Mouse (Mus musculus): Measurements from ENCODE around the gene 5730480H06Rik.
A peak's percentile ranks its signal among the peaks of the same experiment; 100 is the strongest.

5730480H06Rik gene

GRCm38 (mm10) chr5:48327652-48328051 is at the start of gene 5730480H06Rik:
TSS of gene 5730480H06Rik (plus strand) at chr5:48327952.
- no peak for DNase-seq (ENCODE audit: low read depth)

- no peak for DNase-seq (ENCODE audit: low read depth)
Measured at GRCm38 (mm10) chr5:48301186-48301585, 26.6 kb upstream of the 5730480H06Rik start.

- peak; percentile 92 for DNase-seq (ENCODE audit: low read depth)
Measured at GRCm38 (mm10) chr5:48315057-48315602, 12.6 kb upstream of the 5730480H06Rik start.

- DNase-seq (ENCODE audit: low read depth): no peak
Measured at GRCm38 (mm10) chr5:48320597-48320996, 7.2 kb upstream of the 5730480H06Rik start.

- no peak for DNase-seq (ENCODE audit: low read depth)
Measured at GRCm38 (mm10) chr5:48326221-48326620, 1.5 kb upstream of the 5730480H06Rik start.

GRCm38 (mm10) chr5:48329751-48330150 is 2.0 kb downstream of the 5730480H06Rik start:
- DNase-seq (ENCODE audit: low read depth): no peak

- DNase-seq (ENCODE audit: low read depth): no peak
Measured at GRCm38 (mm10) chr5:48330817-48331216, 3.1 kb downstream of the 5730480H06Rik start.

- DNase-seq (ENCODE audit: low read depth): peak; percentile 99
Measured at GRCm38 (mm10) chr5:48331441-48331840, 3.7 kb downstream of the 5730480H06Rik start.

- DNase-seq (ENCODE audit: low read depth): no peak
Measured at GRCm38 (mm10) chr5:48333407-48333806, 5.7 kb downstream of the 5730480H06Rik start.

- DNase-seq (ENCODE audit: low read depth): no peak
Measured at GRCm38 (mm10) chr5:48333884-48334513, 6.2 kb downstream of the 5730480H06Rik start.

GRCm38 (mm10) chr5:48340808-48341433 is 13.2 kb downstream of the 5730480H06Rik start:
- no peak for DNase-seq (ENCODE audit: low read depth)

- peak; percentile 81 for DNase-seq (ENCODE audit: low read depth)
Measured at GRCm38 (mm10) chr5:48345095-48345982, 17.6 kb downstream of the 5730480H06Rik start.

GRCm38 (mm10) chr5:48345983-48346648 is 18.4 kb downstream of the 5730480H06Rik start:
- DNase-seq (ENCODE audit: low read depth): no peak

GRCm38 (mm10) chr5:48349309-48349708 is 21.6 kb downstream of the 5730480H06Rik start:
- DNase-seq (ENCODE audit: low read depth): peak; percentile 16

GRCm38 (mm10) chr5:48371890-48372766 is 44.4 kb downstream of the 5730480H06Rik start:
- peak; percentile 95 for DNase-seq (ENCODE audit: low read depth)

GRCm38 (mm10) chr5:48402497-48402896 is 74.7 kb downstream of the 5730480H06Rik start:
- DNase-seq (ENCODE audit: low read depth): peak; percentile 21

GRCm38 (mm10) chr5:48408276-48408675 is 80.5 kb downstream of the 5730480H06Rik start:
- no peak for DNase-seq (ENCODE audit: low read depth)

- no peak for DNase-seq (ENCODE audit: low read depth)
Measured at GRCm38 (mm10) chr5:48410348-48410747, 82.6 kb downstream of the 5730480H06Rik start.

- no peak for DNase-seq (ENCODE audit: low read depth)
Measured at GRCm38 (mm10) chr5:48411462-48411861, 83.7 kb downstream of the 5730480H06Rik start.

GRCm38 (mm10) chr5:48412261-48412660 is 84.5 kb downstream of the 5730480H06Rik start:
- no peak for DNase-seq (ENCODE audit: low read depth)

GRCm38 (mm10) chr5:48419741-48420140 is 92.0 kb downstream of the 5730480H06Rik start:
- no peak for DNase-seq (ENCODE audit: low read depth)

Measured in 416B (cell line).